In the genomic region with DNA sequence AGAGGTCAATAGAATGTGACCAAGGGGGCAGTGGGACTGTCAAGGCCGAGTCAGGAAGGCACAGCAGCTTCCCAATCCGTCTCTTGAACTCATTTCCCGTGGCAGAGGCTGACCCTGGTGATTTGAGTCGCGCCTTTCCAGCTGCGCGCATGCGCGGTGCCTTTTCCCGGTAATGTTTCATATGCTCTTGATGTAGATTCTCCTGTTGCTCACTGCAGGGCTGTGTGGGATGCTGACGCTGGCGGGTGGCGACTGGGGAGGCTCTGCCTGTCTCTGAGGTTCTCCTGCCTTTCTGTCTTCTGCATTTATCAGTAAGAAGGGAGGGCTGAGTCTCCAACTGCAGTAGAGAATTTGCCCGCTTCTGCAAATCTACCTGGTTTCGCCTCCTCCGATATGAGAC, we compare ENCODE assay signal across 15 mouse cellular contexts. TPM values are rescaled to one million over a fixed set of nuclear protein-coding genes. Genes with fewer than 3 reads are reported as not detected.
A peak's percentile ranks its signal among the peaks of the same experiment; 100 is the strongest.
DNase-seq lines count a peak whose midpoint lies in the region; ATAC-seq and TF ChIP-seq lines count a peak whose summit lies in the region.
"Had no signal": no experiment of that assay in that cellular context is flagged by ENCODE, and none has a peak within 500 bp of the region (broad histone marks: within the 10 kb centered on the region; RNA-seq: fewer than 3 reads in every experiment).

No protein-coding gene starts in this region.

- no peak overlapping the region for H3K4me3 ChIP-seq in lung, embryonic 15.5 days
- no peak overlapping the region for H3K4me3 ChIP-seq in embryonic facial prominence, embryonic 13.5 days
- no peak overlapping the region; the same call in 1 of the 2 replicates for H3K4me3 ChIP-seq in layer of hippocampus, adult 2 months
- H3K4me3 ChIP-seq: erythroblast, embryonic 14.5 days; heart, embryonic 15.5 days; neural tube, embryonic 13.5 days had no signal

- DNase-seq in lung, adult 18-20 months: no peak
- DNase-seq in layer of hippocampus, adult 2 months (ENCODE audit: low spot score in 2 of 2): peak; percentile 44 to 51
- peak; percentile 80 for DNase-seq in right cerebral cortex, adult 18-20 months
- DNase-seq in heart, adult 9 months (ENCODE audit: low spot score in 2 of 2): no peak
- no peak for DNase-seq in heart, adult 11 months
- DNase-seq in spleen, postnatal 10 days (ENCODE audit: low spot score in 2 of 2): no peak
- DNase-seq: cerebellum, adult 11-12 months had no signal

- peak overlapping the region; percentile 29; the same call in 1 of the 2 replicates for H3K4me2 ChIP-seq in lung, embryonic 15.5 days
- peak overlapping the region; percentile 30 for H3K4me2 ChIP-seq in embryonic facial prominence, embryonic 13.5 days
- H3K4me2 ChIP-seq: heart, embryonic 15.5 days; neural tube, embryonic 13.5 days had no signal

- no peaks in the 10 kb centered on the region for H3K36me3 ChIP-seq in lung, embryonic 15.5 days
- no peaks in the 10 kb centered on the region for H3K36me3 ChIP-seq in embryonic facial prominence, embryonic 13.5 days
- H3K36me3 ChIP-seq: G1E; heart, embryonic 15.5 days; neural tube, embryonic 13.5 days had no signal

- peaks cover 6% of the 10 kb centered on the region; the same call in 1 of the 2 replicates for H3K27me3 ChIP-seq in lung, embryonic 15.5 days
- peaks cover 46% of the 10 kb centered on the region for H3K27me3 ChIP-seq in embryonic facial prominence, embryonic 13.5 days

- TF ChIP-seq CTCF in layer of hippocampus, adult 2 months (conservative IDR thresholded peaks at IDR 0.05): no peak

- ATAC-seq in lung, embryonic 15.5 days (ENCODE audit: borderline replicate concordance, extremely low read depth, low FRiP score, low TSS enrichment): no peak
- no peak for ATAC-seq in embryonic facial prominence, embryonic 13.5 days (ENCODE audit: insufficient number of reproducible peaks, insufficient read depth, low FRiP score, low TSS enrichment, low read depth)

- no peak overlapping the region for H3K9ac ChIP-seq in lung, embryonic 15.5 days
- H3K9ac ChIP-seq in embryonic facial prominence, embryonic 13.5 days: no peak overlapping the region
- H3K9ac ChIP-seq: heart, embryonic 15.5 days; neural tube, embryonic 13.5 days had no signal

- H3K9me3 ChIP-seq in lung, embryonic 15.5 days: no peaks in the 10 kb centered on the region
- no peaks in the 10 kb centered on the region for H3K9me3 ChIP-seq in embryonic facial prominence, embryonic 13.5 days
- H3K9me3 ChIP-seq: heart, embryonic 15.5 days; neural tube, embryonic 13.5 days had no signal

- WGBS in lung, embryonic 15.5 days: 22% methylated on average over 16 of the region's 16 CpGs
- 45% methylated on average over 16 of the region's 16 CpGs for WGBS in embryonic facial prominence, embryonic 13.5 days

- peaks cover 20% of the 10 kb centered on the region for H3K4me1 ChIP-seq in lung, embryonic 15.5 days
- peaks cover 24% of the 10 kb centered on the region for H3K4me1 ChIP-seq in embryonic facial prominence, embryonic 13.5 days

- H3K27ac ChIP-seq in lung, embryonic 15.5 days: no peak overlapping the region
- no peak overlapping the region for H3K27ac ChIP-seq in embryonic facial prominence, embryonic 13.5 days
- H3K27ac ChIP-seq in layer of hippocampus, adult 2 months: peak overlapping the region; percentile 51; the same call in 1 of the 2 replicates
- H3K27ac ChIP-seq: heart, embryonic 15.5 days; neural tube, embryonic 13.5 days had no signal

RNA-seq across cellular contexts. Expression of gene Aym1, which starts 2.8 kb away (rescaled TPM):
- polyA plus RNA-seq in lung, embryonic 15.5 days (2015; fragmentation: Nextera tagmentation; extraction: Ambion mirVana): not detected in 2 replicates
- polyA plus RNA-seq in embryonic facial prominence, embryonic 13.5 days (2015; fragmentation: Nextera tagmentation; extraction: Ambion mirVana): not detected in 2 replicates
- not detected for total RNA-seq in layer of hippocampus, adult 2 months (2021)
- total RNA-seq: adrenal gland, adult 18-20 months; G1E had no signal
- polyA plus RNA-seq: erythroblast, embryonic 14.5 days; G1E; heart, embryonic 15.5 days; large intestine, adult 2 months; neural tube, embryonic 13.5 days had no signal

RNA-seq across cellular contexts. Expression of gene Sgsm1, which starts 43.7 kb away (rescaled TPM):
- 4.8 and 5.4 TPM in 2 replicates for polyA plus RNA-seq in lung, embryonic 15.5 days (2015; fragmentation: Nextera tagmentation; extraction: Ambion mirVana)
- polyA plus RNA-seq in embryonic facial prominence, embryonic 13.5 days (2015; fragmentation: Nextera tagmentation; extraction: Ambion mirVana): 2.7 and 3.5 TPM in 2 replicates
- total RNA-seq in layer of hippocampus, adult 2 months (2021): 10 to 100 TPM; 80.3 to 85.4 TPM
- polyA plus RNA-seq: erythroblast, embryonic 14.5 days; G1E had no signal

Comparison
In these comparisons a context has a peak if more than half of its experiments do, and no peak if none do; other contexts are left out.
1. DNase-seq: peak in layer of hippocampus, adult 2 months (2 of 2) and right cerebral cortex, adult 18-20 months (single experiment); none in lung, adult 18-20 months (0 of 2), heart, adult 9 months (0 of 2), heart, adult 11 months (single experiment) and spleen, postnatal 10 days (0 of 2).